ENCODE assay signal across 4 mouse cellular contexts in the genomic region with DNA sequence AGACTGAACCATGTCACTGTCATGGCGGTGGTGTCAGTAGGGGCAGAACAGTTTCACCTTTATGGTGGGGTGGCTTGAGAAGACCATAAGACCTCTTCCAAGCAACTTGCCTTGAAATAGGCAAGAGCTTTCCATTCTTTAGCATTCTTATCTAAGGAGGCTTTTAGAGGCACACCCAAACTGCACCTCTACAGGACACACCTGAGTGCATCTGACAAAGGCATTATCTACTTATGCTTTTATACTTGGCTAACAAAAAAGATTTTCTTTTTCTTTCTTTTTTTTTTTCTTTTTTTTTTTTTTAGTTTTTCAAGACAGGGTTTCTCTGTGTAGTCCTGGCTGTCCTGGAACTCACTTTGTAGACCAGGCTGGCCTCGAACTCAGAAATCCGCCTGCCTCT. TPM values are rescaled to one million over a fixed set of nuclear protein-coding genes. Genes with fewer than 3 reads are reported as not detected.
DNase-seq lines count a peak whose midpoint lies in the region; ATAC-seq and TF ChIP-seq lines count a peak whose summit lies in the region.
"Not testable (repeated sequence)": the region's sequence is repeated elsewhere in the genome, so short reads cannot be mapped to it uniquely, and the experiment has no call there.

No protein-coding gene starts in this region.

- not testable (repeated sequence) for TF ChIP-seq CTCF in CH12.LX (conservative IDR thresholded peaks at IDR 0.05 in 1 of 2, IDR thresholded peaks at IDR 0.05 in 1 of 2; ENCODE audit: low read depth in 2 of 2, low read length in 2 of 2); MEL (IDR thresholded peaks at IDR 0.05 in 2 of 3, conservative IDR thresholded peaks at IDR 0.05 in 1 of 3; ENCODE audit: control insufficient read depth in 1 of 3, insufficient read depth in 1 of 3, low read depth in 2 of 3, low read length in 3 of 3, poor library complexity in 1 of 3, severe bottlenecking in 1 of 3)

- in situ Hi-C loops in CH12.LX (cut with MboI; ENCODE audit: low pct_ligation_motif_present, low pct_unique_long_range_greater_than_20kb, low sequenced_read_pairs), result not testable (repeated sequence)

- not testable (repeated sequence) for H3K79me2 ChIP-seq in CH12.LX (replicated peaks; ENCODE audit: control insufficient read depth, extremely low read depth, insufficient read depth, poor library complexity, severe bottlenecking); MEL (ENCODE audit: control insufficient read depth, insufficient read depth, low read length, poor library complexity)

- not testable (repeated sequence) for ATAC-seq in liver, embryonic 11.5 days (replicated peaks; ENCODE audit: low FRiP score)

- H3K27me3 ChIP-seq in CH12.LX (replicated peaks); MEL (ENCODE audit: control insufficient read depth in 1 of 2, insufficient read depth in 2 of 2, low read length in 2 of 2); liver, embryonic 11.5 days (replicated peaks; ENCODE audit: control insufficient read depth, insufficient read depth, low read length): not testable (repeated sequence)

- not testable (repeated sequence) for TF ChIP-seq EP300 in CH12.LX (IDR thresholded peaks at IDR 0.05; ENCODE audit: low read length)
- peak; percentile 55 to 56 for TF ChIP-seq EP300 in MEL (IDR thresholded peaks at IDR 0.05; ENCODE audit: low read depth in 1 of 2, low read length in 2 of 2)

- H3K9ac ChIP-seq in CH12.LX (ENCODE audit: insufficient read depth, low read depth); MEL (ENCODE audit: control insufficient read depth, low read depth, low read length, poor library complexity, severe bottlenecking); liver, embryonic 11.5 days (ENCODE audit: low read depth, low read length): not testable (repeated sequence)

- H3K27ac ChIP-seq in CH12.LX (ENCODE audit: insufficient read depth, low read depth); liver, embryonic 11.5 days (ENCODE audit: low read depth, low read length): not testable (repeated sequence)
- H3K27ac ChIP-seq in MEL (ENCODE audit: control insufficient read depth, low read depth, low read length), result peak overlapping the region; percentile 19; the same call in 1 of the 2 replicates

- dilution Hi-C loops in CH12.LX (cut with MboI; ENCODE audit: extremely low pct_ligation_motif_present, extremely low pct_unique_long_range_greater_than_20kb, low sequenced_read_pairs), result not testable (repeated sequence)

- TF ChIP-seq POLR2A in CH12.LX (IDR thresholded peaks at IDR 0.05; ENCODE audit: low read depth, low read length); MEL (IDR thresholded peaks at IDR 0.05; ENCODE audit: control insufficient read depth in 1 of 2, insufficient read depth in 1 of 2, low read depth in 1 of 2, low read length in 2 of 2, poor library complexity in 1 of 2): not testable (repeated sequence)

- H3K4me1 ChIP-seq in CH12.LX (ENCODE audit: control insufficient read depth in 1 of 2, insufficient read depth in 2 of 2) (peaks cover 5 to 53% of the 10 kb centered on the region in 2 experiments; a peak in 3 of 4 replicates), MEL (ENCODE audit: control insufficient read depth in 1 of 2, insufficient read depth in 2 of 2, low read length in 2 of 2) (peaks cover 9 to 31% of the 10 kb centered on the region in 2 experiments)
- peaks cover 26% of the 10 kb centered on the region for H3K4me1 ChIP-seq in liver, embryonic 11.5 days (replicated peaks; ENCODE audit: control insufficient read depth, insufficient read depth, low read length)

- not testable (repeated sequence) for H3K4me3 ChIP-seq in CH12.LX (replicated peaks in 1 of 3; ENCODE audit: low read depth in 2 of 3, low read length in 2 of 3, poor library complexity in 1 of 3); MEL (ENCODE audit: control insufficient read depth in 1 of 2, insufficient read depth in 1 of 2, low read depth in 2 of 2, low read length in 2 of 2); liver, embryonic 11.5 days (ENCODE audit: low read depth, low read length)

- peak overlapping the region; percentile 68; the same call in 1 of the 2 replicates for H3K4me2 ChIP-seq in CH12.LX (ENCODE audit: insufficient read depth, low read depth, poor library complexity, severe bottlenecking)
- peak overlapping the region; percentile 25; the same call in 1 of the 2 replicates for H3K4me2 ChIP-seq in liver, embryonic 11.5 days

- WGBS in liver, embryonic 11.5 days, result 89% methylated on average over 3 of the region's 3 CpGs

- H3K9me3 ChIP-seq in CH12.LX (replicated peaks; ENCODE audit: low read length); MEL (replicated peaks; ENCODE audit: insufficient read depth, low read length); liver, embryonic 11.5 days (ENCODE audit: control insufficient read depth, low read length): not testable (repeated sequence)

- TF ChIP-seq RAD21 in CH12.LX (IDR thresholded peaks at IDR 0.05; ENCODE audit: low read depth, low read length); MEL (IDR thresholded peaks at IDR 0.05; ENCODE audit: low read depth, low read length): not testable (repeated sequence)

- not testable (repeated sequence) for DNase-seq in CH12.LX (ENCODE audit: extremely low read depth); liver, embryonic 11.5 days (ENCODE audit: low spot score)
- peak; percentile 53 for DNase-seq in MEL (ENCODE audit: low read depth, low spot score)
- DNase-seq in heart, adult 11 months, result peak; percentile 39

- not testable (repeated sequence) for H3K36me3 ChIP-seq in CH12.LX (replicated peaks in 1 of 2; ENCODE audit: control insufficient read depth in 1 of 2, insufficient read depth in 1 of 2, low read length in 1 of 2); liver, embryonic 11.5 days (ENCODE audit: control insufficient read depth, insufficient read depth, low read length)
- H3K36me3 ChIP-seq in MEL (ENCODE audit: control insufficient read depth in 1 of 2, insufficient read depth in 2 of 2, low read length in 2 of 2), result peaks cover 0 to 22% of the 10 kb centered on the region in 2 experiments; a peak in 2 of 4 replicates

TF ChIP-seq in MEL, 35 proteins besides CTCF, POLR2A, EP300 and RAD21:
- TF ChIP-seq TCF12 (IDR thresholded peaks at IDR 0.05; ENCODE audit: low read depth, low read length) (peak; percentile 43; the same call in 1 of the 2 replicates), RCOR1 (IDR thresholded peaks at IDR 0.05; ENCODE audit: low read depth, low read length) (0 out of 2 replicates have a peak, but pooled peaks have one; percentile 49), GATA1 (IDR thresholded peaks at IDR 0.05; ENCODE audit: low read depth, low read length) (peak; percentile 37), SIN3A (IDR thresholded peaks at IDR 0.05; ENCODE audit: low read length) (0 out of 2 replicates have a peak, but pooled peaks have one; percentile 15), ZNF384 (IDR thresholded peaks at IDR 0.05; ENCODE audit: low read depth, low read length) (peak; percentile 76; the same call in 1 of the 2 replicates)
TF ChIP-seq in MEL: peak in this region for 5; not testable (repeated sequence) for 30.

RNA-seq across cellular contexts. Expression of gene Exoc6, which starts 22.5 kb away (rescaled TPM):
- total RNA-seq in CH12.LX (2012; rRNA removed), result 6.8 and 8.0 TPM in 2 replicates
- 18.5 and 18.7 TPM in 2 replicates for total RNA-seq in CH12.LX (2014; rRNA removed)
- polyA plus RNA-seq in CH12.LX (2012; ENCODE audit: insufficient read length, low read depth), result 10.8 and 12.1 TPM in 2 replicates
- 30.2 and 30.9 TPM in 2 replicates for total RNA-seq in MEL (2012; rRNA removed)
- 10 to 100 TPM in 1 of 2 experiments, not detected in 1; 41.2 TPM for polyA plus RNA-seq in MEL (2012; ENCODE audit: insufficient read depth in 1 of 2, insufficient read length in 2 of 2, low read depth in 1 of 2, low replicate concordance in 2 of 2, missing spikeins in 1 of 2)
- 53.3 and 62.0 TPM in 2 replicates for polyA plus RNA-seq in liver, embryonic 11.5 days (2014; fragmentation: Nextera tagmentation; extraction: Ambion mirVana)
